Mouse (Mus musculus) R1 (cell line): ENCODE measurements around the gene Rbm47.

Experiments used
- DNase-seq: peaks from one replicate; pipeline ENCODE4 v3.0.0-alpha.2; 2018; ENCODE audit warnings: low read depth, low spot score

Rbm47 gene

DNA sequence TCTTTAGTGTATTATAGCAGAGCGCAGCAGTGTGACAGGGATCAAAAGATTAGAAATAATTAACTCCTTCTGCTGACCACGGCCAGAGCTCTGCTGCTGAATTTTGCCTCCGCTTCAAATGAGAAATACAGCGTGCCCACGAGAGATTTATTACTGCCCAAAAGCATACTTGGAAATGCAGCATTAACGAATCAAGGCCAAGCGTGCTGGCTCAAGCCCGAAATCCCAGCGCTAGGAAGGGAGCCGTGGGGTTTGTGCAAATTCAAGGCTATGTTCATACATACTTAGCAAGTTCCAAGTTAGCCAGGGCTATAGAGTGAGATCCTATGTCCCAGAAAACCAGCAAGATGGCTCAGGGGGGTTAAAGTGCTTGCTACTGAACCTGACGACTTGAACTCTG, 47.5 kb downstream of the Rbm47 start:
- DNase-seq = no peak

GRCm38 (mm10) chr5:66124931-66125330, 48.0 kb downstream of the Rbm47 start:
- no peak for DNase-seq

GRCm38 (mm10) chr5:66124089-66124400, 48.9 kb downstream of the Rbm47 start:
- DNase-seq = no peak

GRCm38 (mm10) chr5:66123295-66124088, 49.4 kb downstream of the Rbm47 start:
- no peak for DNase-seq

DNA sequence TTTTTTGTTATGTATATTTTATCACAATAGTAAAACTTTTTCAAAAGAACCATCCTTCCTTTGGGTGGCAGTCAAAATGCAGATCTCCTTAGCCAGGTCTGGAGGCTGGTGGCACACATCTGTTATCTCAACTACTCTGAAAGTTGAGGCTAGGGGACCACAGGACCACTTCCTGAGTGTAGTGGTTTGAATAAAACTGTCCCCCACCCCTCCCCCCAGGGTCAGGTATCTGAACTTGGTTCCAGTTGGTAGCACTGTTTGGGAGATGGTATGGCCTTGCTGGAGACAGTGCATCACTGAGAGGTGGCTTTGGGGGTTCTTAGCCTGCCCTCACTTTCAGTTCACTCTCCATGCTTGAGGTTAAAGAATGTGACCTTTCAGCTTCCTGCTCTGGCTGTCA, 51.7 kb downstream of the Rbm47 start:
- DNase-seq = no peak

DNA sequence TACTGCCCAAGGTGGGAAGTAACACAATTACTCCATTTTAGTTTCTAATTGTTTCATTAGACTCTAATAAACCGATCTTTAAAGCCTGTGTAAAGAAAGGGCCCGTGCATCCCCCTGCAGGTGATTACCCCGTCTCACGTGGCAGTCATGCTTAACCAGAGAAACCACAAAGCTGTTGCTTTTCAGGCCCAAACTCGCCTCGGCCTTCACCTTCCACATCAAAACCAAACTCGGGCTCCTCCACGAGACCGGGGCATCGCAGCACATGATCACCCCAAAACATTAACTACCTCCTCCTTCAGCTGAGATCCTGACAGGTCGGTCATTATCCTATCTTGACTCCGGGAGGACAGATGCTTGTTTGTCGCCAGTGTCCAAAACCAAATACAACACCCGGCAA, 58.2 kb downstream of the Rbm47 start:
- no peak for DNase-seq

DNA sequence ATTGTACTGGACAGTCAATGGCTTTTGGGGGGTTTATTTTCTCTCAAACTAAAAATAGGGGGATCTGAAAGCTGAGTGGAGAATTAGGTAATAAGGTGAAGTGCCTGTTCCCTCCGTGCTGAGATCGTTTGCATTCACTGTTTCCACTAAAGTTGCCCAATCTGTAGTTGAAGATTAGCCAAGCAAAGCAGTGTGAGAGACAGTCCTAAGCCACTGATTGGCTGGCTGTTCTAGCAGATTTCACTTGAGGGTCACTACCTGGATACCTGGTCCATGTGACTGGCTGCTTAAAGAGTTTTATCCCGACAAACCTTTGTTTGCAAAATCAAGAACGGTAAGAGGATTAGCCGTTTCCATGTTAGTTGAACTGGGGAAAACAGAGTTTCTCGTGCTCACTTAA, 58.7 kb downstream of the Rbm47 start:
- DNase-seq = no peak

- no peak for DNase-seq
Observed at GRCm38 (mm10) chr5:66112059-66112458, 60.9 kb downstream of the Rbm47 start.

- DNase-seq = no peak
Observed at GRCm38 (mm10) chr5:66106372-66106771, 66.5 kb downstream of the Rbm47 start.

DNA sequence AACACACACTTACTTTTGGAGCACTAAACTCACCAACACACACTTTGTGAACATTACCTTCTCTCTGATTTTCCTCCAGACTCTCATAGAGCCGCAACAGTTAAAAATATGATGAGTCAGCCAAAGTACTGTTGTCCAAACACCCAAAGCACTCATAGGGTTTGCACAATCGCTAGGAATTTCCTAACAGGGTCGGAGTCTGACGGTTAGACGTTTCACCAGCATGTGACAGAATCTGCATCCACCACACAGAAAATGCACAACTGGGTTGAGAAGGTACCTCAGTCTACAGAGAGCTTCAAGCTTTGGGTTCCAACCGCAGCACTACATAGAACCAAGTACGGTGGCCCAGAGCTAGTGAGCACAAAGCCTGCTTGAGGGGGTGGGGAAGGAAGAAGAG, 67.0 kb downstream of the Rbm47 start:
- no peak for DNase-seq

- no peak for DNase-seq
Observed at GRCm38 (mm10) chr5:66105366-66105765, 67.6 kb downstream of the Rbm47 start.

GRCm38 (mm10) chr5:66103386-66103785, 69.5 kb downstream of the Rbm47 start:
- no peak for DNase-seq

DNA sequence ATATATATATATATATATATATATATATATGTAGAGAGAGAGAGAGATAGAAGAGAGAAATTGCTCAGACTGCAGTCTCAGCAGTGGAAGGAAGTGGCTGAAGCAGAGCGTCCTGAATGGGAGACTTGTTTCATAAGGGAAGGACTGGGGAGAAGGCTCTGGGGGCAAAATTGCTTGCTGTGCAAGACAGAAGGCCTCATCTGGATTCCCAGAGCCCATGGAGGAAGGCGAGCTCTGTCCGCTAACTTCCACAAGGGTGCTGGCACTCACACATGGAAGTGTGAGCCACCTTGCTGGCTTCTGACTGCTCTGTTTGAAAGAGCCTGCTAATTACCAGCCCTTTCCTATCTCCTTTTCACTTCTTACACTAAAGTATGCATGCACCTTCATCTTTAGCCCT, 70.1 kb downstream of the Rbm47 start:
- DNase-seq = no peak

DNA sequence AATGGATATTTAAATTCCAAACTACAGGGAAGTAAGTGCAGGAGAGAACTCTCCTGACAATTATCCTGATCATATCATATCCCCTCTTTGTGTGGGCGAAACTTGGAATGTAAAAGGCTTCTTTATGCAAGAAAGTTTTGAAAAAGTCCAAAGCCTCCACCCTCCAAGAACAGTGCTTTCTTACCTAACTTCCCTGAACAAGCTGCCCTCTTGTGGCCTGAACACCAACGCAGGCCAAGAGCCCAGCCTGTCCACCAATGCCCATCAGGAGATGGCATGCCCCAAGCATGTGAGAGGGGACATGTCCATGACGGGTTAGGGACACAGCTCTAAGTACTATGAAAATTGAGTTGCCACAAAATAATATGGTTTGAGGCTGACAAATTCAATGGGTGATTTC, 71.3 kb downstream of the Rbm47 start:
- DNase-seq = no peak

GRCm38 (mm10) chr5:66100322-66100721, 72.6 kb downstream of the Rbm47 start:
- no peak for DNase-seq

DNA sequence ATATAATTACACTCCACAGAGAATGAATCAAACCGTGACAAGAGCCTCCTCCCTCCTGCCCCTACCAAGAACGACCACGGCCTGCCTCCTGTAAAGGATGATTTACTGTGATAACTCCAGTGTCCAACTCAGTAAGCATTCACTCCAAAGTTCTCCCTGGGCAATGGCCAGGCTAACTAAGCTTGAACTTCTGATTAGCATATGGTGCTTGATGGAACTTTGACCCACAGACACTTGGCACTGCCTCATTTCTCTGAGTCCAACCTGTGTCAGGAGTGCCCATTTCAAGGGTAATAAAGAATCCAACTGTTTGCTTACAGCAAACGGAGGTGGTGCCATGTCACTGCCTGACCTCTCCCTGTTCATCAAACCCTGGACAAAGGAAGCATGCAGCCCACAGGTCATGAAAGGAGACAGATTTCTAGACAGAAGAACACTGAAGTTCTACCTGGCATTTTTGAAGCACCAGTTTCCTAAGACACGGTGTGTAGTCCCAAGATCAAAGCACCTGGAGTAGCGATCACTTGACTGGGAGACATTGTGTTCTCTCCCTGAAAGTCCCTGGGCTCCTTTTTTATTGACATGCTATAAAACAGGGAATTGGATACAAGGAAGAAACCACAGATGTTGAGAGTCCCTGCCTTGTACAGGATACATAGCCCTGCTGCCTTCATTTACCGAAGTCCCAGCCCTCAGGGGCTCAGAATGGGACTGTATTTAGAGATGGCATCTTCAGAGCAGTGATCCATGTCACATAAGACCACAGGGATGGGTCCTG, 74.6 kb downstream of the Rbm47 start:
- DNase-seq = no peak

DNA sequence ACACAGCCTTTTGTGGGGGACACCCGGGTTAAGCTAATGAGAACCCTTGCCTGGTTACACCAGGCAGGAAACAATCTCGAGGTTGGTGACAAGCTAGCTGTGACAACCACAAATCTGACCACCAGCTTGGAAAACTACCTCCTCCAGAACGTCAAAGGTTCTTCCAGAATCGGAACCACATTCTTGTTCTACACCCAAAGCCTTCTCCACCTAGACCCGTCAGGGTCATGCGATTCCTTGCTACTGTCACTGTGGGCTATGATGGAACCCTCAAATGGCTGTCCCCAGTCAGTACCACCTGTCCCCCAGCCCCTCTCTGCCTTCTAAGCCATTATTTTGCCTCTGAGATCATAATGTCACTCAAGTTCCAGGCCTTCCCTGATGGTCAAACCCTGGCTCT, 76.8 kb downstream of the Rbm47 start:
- DNase-seq = no peak

GRCm38 (mm10) chr5:66095166-66095565, 77.8 kb downstream of the Rbm47 start:
- DNase-seq = no peak

GRCm38 (mm10) chr5:66090037-66090436, 82.9 kb downstream of the Rbm47 start:
- no peak for DNase-seq

DNA sequence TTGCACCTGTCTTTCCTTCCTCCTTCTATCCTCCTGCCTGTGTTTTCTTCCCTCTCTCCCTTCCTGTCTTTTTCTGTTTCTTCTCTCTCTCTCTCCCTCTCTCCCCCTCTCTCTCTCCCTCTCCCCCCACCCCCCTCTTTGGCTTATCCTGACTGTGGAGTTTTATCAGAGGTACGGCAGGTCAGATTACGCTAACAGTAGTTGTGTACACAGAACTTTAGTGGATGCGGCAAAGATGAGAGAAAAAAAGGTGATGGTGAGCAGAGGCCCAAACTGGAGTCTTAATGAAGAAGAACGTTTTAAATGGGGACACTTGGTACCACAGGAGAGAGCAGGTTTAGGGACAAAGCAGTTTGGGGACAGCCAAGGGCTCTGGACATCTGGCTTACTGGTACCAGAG, 83.3 kb downstream of the Rbm47 start:
- no peak for DNase-seq

GRCm38 (mm10) chr5:66088902-66089295, 84.0 kb downstream of the Rbm47 start:
- DNase-seq = no peak

DNA sequence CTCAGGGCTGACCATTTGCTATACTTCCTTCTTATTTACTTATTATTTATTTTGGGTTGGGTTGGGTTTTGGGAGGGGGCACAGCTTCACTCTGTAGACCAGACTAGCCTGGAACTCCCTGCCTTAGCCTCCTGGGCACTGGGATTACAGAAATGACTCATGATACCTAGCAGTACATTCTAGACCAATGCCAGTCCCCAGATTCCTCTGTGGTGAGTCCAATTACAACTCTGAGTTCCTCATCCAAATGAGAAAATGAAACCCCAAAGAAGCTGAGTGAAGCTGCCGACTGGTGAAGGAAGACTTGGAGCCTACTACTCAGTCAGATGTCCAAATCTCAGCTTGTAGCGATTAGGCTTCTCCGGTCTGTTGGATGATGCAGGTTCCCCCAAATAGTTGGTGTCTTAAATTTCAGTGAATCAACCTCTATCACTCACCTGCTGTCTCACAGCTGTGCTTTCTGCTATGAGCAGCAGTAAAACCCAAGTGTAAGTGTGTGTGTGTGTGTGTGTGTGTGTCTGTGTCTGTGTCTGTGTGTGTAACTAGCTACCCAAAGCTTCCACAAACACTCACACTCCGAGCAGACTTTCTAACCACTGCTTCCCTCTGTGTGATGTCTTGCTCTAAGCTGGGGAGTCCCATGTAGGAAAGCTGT, 84.5 kb downstream of the Rbm47 start:
- DNase-seq = no peak

DNA sequence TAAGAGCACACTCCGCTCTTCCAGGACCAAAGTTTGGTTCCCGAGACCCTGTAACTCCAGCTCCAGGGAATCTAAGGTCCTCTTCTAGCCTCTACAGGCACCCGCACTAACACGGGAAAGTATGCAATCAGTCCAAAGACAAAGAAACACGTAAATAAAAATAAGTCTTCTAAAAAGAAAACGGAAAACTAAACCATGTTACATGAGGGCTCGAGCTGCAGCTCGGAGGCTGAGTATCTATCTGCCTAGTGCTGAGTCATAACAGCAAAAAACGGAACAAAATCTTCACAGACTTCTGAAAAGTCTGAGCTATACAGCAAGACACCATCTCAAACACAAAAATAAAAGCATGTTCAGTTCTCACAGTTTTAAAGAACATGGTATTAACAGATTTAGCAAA, 86.0 kb downstream of the Rbm47 start:
- DNase-seq = no peak
